Mouse (Mus musculus): ENCODE measurements around the gene Tmem176a. TPM values are rescaled to one million over a fixed set of nuclear protein-coding genes. Genes with fewer than 3 reads are reported as not detected.

Gene Tmem176a
- polyA plus RNA-seq, 1 experiment from 2014 or later: 21.2 TPM

Other genes starting within 250 kb of the Tmem176a start
- gene Repin1, start 247.0 kb upstream of the Tmem176a start, polyA plus RNA-seq (2016; fragmentation: Nextera tagmentation; extraction: Ambion mirVana): 42.6 and 44.0 TPM in 2 replicates
- not detected in 2 replicates for gene Gm44965, start 247.0 kb upstream of the Tmem176a start, polyA plus RNA-seq (2016; fragmentation: Nextera tagmentation; extraction: Ambion mirVana)
- gene Zfp775, start 238.9 kb upstream of the Tmem176a start, polyA plus RNA-seq (2016; fragmentation: Nextera tagmentation; extraction: Ambion mirVana): 13.8 TPM in 2 replicates
- gene AI854703, start 214.2 kb upstream of the Tmem176a start, polyA plus RNA-seq (2016; fragmentation: Nextera tagmentation; extraction: Ambion mirVana): 4.1 and 4.6 TPM in 2 replicates
- gene Gimap8, start 193.7 kb upstream of the Tmem176a start, polyA plus RNA-seq (2016; fragmentation: Nextera tagmentation; extraction: Ambion mirVana): 0.70 and 1.1 TPM in 2 replicates
- gene Gimap9, start 164.8 kb upstream of the Tmem176a start, polyA plus RNA-seq (2016; fragmentation: Nextera tagmentation; extraction: Ambion mirVana): 2.2 and 2.5 TPM in 2 replicates
- 3.1 and 4.3 TPM in 2 replicates for gene Gimap4, start 156.4 kb upstream of the Tmem176a start, polyA plus RNA-seq (2016; fragmentation: Nextera tagmentation; extraction: Ambion mirVana)
- 9.6 and 11.4 TPM in 2 replicates for gene Gimap6, start 132.7 kb upstream of the Tmem176a start, polyA plus RNA-seq (2016; fragmentation: Nextera tagmentation; extraction: Ambion mirVana)
- gene Gm28053, start 122.3 kb upstream of the Tmem176a start, polyA plus RNA-seq (2016; fragmentation: Nextera tagmentation; extraction: Ambion mirVana): 0.70 TPM in 1 of 2 replicates, not detected in the other
- gene Gimap7, start 122.3 kb upstream of the Tmem176a start, polyA plus RNA-seq (2016; fragmentation: Nextera tagmentation; extraction: Ambion mirVana): not detected in 2 replicates
- 6.0 and 8.3 TPM in 2 replicates for gene Gimap1, start 101.9 kb upstream of the Tmem176a start, polyA plus RNA-seq (2016; fragmentation: Nextera tagmentation; extraction: Ambion mirVana)
- 1.4 and 1.8 TPM in 2 replicates for gene Gimap5, start 94.7 kb upstream of the Tmem176a start, polyA plus RNA-seq (2016; fragmentation: Nextera tagmentation; extraction: Ambion mirVana)
- not detected in 2 replicates for gene Gimap3, start 70.1 kb upstream of the Tmem176a start, polyA plus RNA-seq (2016; fragmentation: Nextera tagmentation; extraction: Ambion mirVana)
- 72.6 and 82.3 TPM in 2 replicates for gene Tmem176b, start 577 bp downstream of the Tmem176a start, polyA plus RNA-seq (2016; fragmentation: Nextera tagmentation; extraction: Ambion mirVana)
- 0.19 TPM in 1 of 2 replicates, not detected in the other for gene Aoc1, start 32.0 kb downstream of the Tmem176a start, polyA plus RNA-seq (2016; fragmentation: Nextera tagmentation; extraction: Ambion mirVana)
- gene 1600015I10Rik, start 89.0 kb downstream of the Tmem176a start, polyA plus RNA-seq (2016; fragmentation: Nextera tagmentation; extraction: Ambion mirVana): not detected in 2 replicates
- gene Doxl2, start 134.0 kb downstream of the Tmem176a start, polyA plus RNA-seq (2016; fragmentation: Nextera tagmentation; extraction: Ambion mirVana): not detected in 2 replicates
- not detected in 2 replicates for gene Svs1, start 145.9 kb downstream of the Tmem176a start, polyA plus RNA-seq (2016; fragmentation: Nextera tagmentation; extraction: Ambion mirVana)
- gene Gpnmb, start 195.6 kb downstream of the Tmem176a start, polyA plus RNA-seq (2016; fragmentation: Nextera tagmentation; extraction: Ambion mirVana): 0.89 and 0.95 TPM in 2 replicates
- 64.3 and 64.7 TPM in 2 replicates for gene Malsu1, start 232.9 kb downstream of the Tmem176a start, polyA plus RNA-seq (2016; fragmentation: Nextera tagmentation; extraction: Ambion mirVana)